Mouse (Mus musculus) forebrain, embryonic 11.5 days (tissue): Measurements from ENCODE around the gene Suox. TPM values are rescaled to one million over a fixed set of nuclear protein-coding genes. Genes with fewer than 3 reads are reported as not detected.

Experiments used
- ATAC-seq: fragments of 200-750 bp; cut with Nextera tagmentation; replicated peaks from 2 replicates; pipeline ENCODE4 v1.8.0; 2017; ENCODE audit warnings: moderate TSS enrichment; ENCODE audit not compliant: low FRiP score
- DNase-seq: peaks from one replicate; pipeline ENCODE4 v3.0.0-alpha.2; 2017; ENCODE audit warnings: low spot score
- H3K27ac ChIP-seq: fragments of 300-500 bp; sonication (generic); 2 replicates; pipeline ENCODE4 v1.5.1; 2014; ENCODE audit warnings: low read depth, low read length
- H3K27me3 ChIP-seq: fragments of 300-500 bp; sonication (generic); 2 replicates; pipeline ENCODE4 v1.6.1; 2014; ENCODE audit warnings: mild to moderate bottlenecking, low read length, mixed read lengths; ENCODE audit not compliant: control insufficient read depth, insufficient read depth
- H3K36me3 ChIP-seq: fragments of 300-500 bp; sonication (generic); 2 replicates; pipeline ENCODE4 v1.6.1; 2014; ENCODE audit warnings: mild to moderate bottlenecking, low read length, moderate library complexity, mixed read lengths; ENCODE audit not compliant: control insufficient read depth, insufficient read depth
- H3K4me1 ChIP-seq: fragments of 300-500 bp; sonication (generic); replicated peaks from 2 replicates; pipeline ENCODE4 v1.6.1; 2014; ENCODE audit warnings: low read length, mixed read lengths; ENCODE audit not compliant: control insufficient read depth, insufficient read depth
- H3K4me2 ChIP-seq: fragments of 300-500 bp; sonication (generic); 2 replicates; pipeline ENCODE4 v1.6.1; 2014; ENCODE audit warnings: low read depth, mild to moderate bottlenecking, low read length, moderate library complexity, mixed read lengths; ENCODE audit not compliant: severe bottlenecking
- H3K4me3 ChIP-seq: fragments of 300-500 bp; sonication (generic); 2 replicates; pipeline ENCODE4 v1.5.1; 2014; ENCODE audit warnings: low read depth, low read length
- H3K9ac ChIP-seq: fragments of 300-500 bp; sonication (generic); 2 replicates; pipeline ENCODE4 v1.6.1; 2014; ENCODE audit warnings: low read length
- H3K9me3 ChIP-seq: fragments of 300-500 bp; sonication (generic); 2 replicates; pipeline ENCODE4 v1.6.1; 2016; ENCODE audit warnings: low read length, mixed read lengths; ENCODE audit not compliant: control insufficient read depth
- WGBS: fragments of 180-500 bp; shearing (Covaris S2); extraction: QIAGEN DNeasy Blood & Tissue Kit; methylation state at CpG from one replicate; pipeline ENCODE4 v1.1.7; 2014; 5-methylcytosine and 5-hydroxymethylcytosine counted together
- polyA plus RNA-seq: library from polyadenylated mRNA; unstranded; fragments of >200 nt; fragmentation: Nextera tagmentation; extraction: Ambion mirVana; gene quantifications from 2 replicates; pipeline ENCODE4 v1.2.1, GENCODE M21; 2014

Gene Suox
- polyA plus RNA-seq, 1 experiment from 2014 or later, result 11.7 TPM

DNA sequence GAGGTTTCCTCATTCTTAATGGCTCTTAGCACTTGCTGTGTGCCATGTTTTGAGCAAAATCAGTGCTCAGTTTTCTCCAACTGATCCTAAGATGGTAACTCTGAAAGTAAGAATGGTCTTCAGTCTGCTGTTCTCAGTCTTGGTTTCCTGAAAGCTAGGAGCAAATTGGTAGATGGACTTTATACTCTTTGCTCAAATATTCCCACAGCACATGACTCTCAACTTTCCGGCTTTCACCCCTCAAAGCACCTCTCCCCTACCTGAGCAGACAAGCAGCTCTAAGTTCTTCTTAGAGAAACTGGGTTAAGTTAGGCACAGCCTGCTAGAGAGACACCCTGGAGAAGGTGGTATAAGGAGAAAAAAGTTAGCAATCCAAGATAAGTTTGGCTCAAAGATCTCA is 17.1 kb downstream of the Suox start:
- Histone ChIP-seq H3K27ac (no peak overlapping the region), H3K4me1 (no peaks in the 10 kb centered on the region), H3K9me3 (no peaks in the 10 kb centered on the region), H3K36me3 (no peaks in the 10 kb centered on the region), H3K27me3 (no peaks in the 10 kb centered on the region), H3K4me2 (no peak overlapping the region), H3K4me3 (no peak overlapping the region), H3K9ac (no peak overlapping the region)
- no peak for ATAC-seq
- DNase-seq, result no peak
- 86% methylated on average over 1 of the region's 1 CpGs for WGBS

- Histone ChIP-seq H3K4me2 (no peak overlapping the region), H3K9me3 (no peaks in the 10 kb centered on the region), H3K9ac (no peak overlapping the region), H3K27ac (no peak overlapping the region), H3K27me3 (no peaks in the 10 kb centered on the region), H3K4me1 (no peaks in the 10 kb centered on the region), H3K4me3 (no peak overlapping the region), H3K36me3 (no peaks in the 10 kb centered on the region)
- ATAC-seq, result no peak
- WGBS, result 88% methylated on average over 3 of the region's 3 CpGs
- DNase-seq, result no peak
Observed at GRCm38 (mm10) chr10:128655254-128655653, 18.6 kb downstream of the Suox start.

GRCm38 (mm10) chr10:128653866-128654265 is 20.0 kb downstream of the Suox start:
- Histone ChIP-seq H3K4me1 (no peaks in the 10 kb centered on the region), H3K4me2 (no peak overlapping the region), H3K9me3 (no peaks in the 10 kb centered on the region), H3K27me3 (no peaks in the 10 kb centered on the region), H3K36me3 (no peaks in the 10 kb centered on the region), H3K4me3 (no peak overlapping the region), H3K27ac (no peak overlapping the region), H3K9ac (no peak overlapping the region)
- DNase-seq, result no peak
- 75% methylated on average over 4 of the region's 4 CpGs for WGBS
- no peak for ATAC-seq

DNA sequence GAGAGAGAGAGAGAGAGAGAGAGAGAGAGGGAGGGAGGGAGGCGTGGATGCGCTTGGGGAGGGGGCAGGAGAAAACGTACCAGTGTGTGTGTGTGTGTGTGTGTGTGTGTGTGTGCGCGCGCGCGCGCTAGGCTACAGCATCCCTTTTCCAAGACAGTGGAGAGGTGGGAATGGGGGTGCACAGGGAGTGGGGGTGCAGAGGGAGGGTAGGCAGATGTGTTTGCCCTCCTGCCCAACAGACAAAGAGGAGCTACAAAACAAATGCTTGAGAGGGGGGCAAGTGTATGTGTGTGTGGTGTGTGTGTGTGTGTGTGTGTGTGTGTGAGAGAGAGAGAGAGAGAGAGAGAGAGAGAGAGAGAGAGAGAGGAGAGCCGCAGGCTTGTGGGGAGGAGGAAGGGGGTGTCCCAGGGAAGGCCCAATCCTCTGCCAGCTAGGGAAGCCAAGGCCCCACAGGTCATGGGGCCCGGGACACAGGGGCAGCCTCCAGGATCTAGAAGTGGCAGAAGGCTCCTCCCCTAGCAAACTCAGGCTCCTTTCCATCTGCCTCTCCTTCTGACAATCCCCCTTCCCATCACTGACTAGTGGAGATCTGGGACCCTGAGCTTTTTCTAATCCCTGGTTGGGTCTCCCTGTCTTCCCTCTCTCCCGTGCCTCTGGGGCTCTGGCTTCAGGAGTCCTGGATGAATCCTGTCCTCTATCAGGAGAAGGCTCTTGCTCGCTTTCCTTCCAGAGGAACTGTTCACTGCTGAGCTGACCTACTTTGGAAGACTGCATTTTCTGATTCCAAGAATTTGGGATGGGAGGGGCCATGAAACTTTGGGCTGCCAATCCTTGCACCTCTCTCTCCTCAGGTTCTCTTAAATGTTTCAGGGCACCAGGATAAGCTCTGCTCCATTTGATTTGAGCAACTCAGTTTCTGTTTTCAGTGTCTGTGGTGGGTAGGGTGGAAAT is 27.5 kb downstream of the Suox start:
- 9% methylated on average over 11 of the region's 13 CpGs for WGBS
- peak overlapping the region; percentile 41 for H3K9ac ChIP-seq
- peak overlapping the region; percentile 47 for H3K4me3 ChIP-seq
- peak; percentile 78 for DNase-seq
- H3K4me2 ChIP-seq, result peak overlapping the region; percentile 74
- no peaks in the 10 kb centered on the region for H3K27me3 ChIP-seq
- no peaks in the 10 kb centered on the region for H3K9me3 ChIP-seq
- peak; percentile 72 for ATAC-seq
- no peaks in the 10 kb centered on the region for H3K36me3 ChIP-seq
- H3K27ac ChIP-seq, result 0 out of 2 replicates have a peak overlapping the region, but pooled peaks have one; percentile 7
- H3K4me1 ChIP-seq, result peaks cover 10% of the 10 kb centered on the region; the same call in 1 of the 2 replicates

- no peaks in the 10 kb centered on the region for H3K9me3 ChIP-seq
- 4% methylated on average over 36 of the region's 36 CpGs for WGBS
- H3K4me1 ChIP-seq, result peaks cover 10% of the 10 kb centered on the region; the same call in 1 of the 2 replicates
- peak within 1 kb of the TSS; percentile 47 for H3K4me3 ChIP-seq
- H3K27me3 ChIP-seq, result no peaks in the 10 kb centered on the region
- peak within 1 kb of the TSS; percentile 74 for H3K9ac ChIP-seq
- H3K27ac ChIP-seq, result peak within 1 kb of the TSS; percentile 62
- peak within 1 kb of the TSS; percentile 74 for H3K4me2 ChIP-seq
- peak; percentile 80 for DNase-seq
- peak; percentile 73 for ATAC-seq
- H3K36me3 ChIP-seq, result no peaks in the 10 kb centered on the region
Observed at GRCm38 (mm10) chr10:128645111-128646011, 28.5 kb downstream of the Suox start, which contains the start of gene Ikzf4. TSS of gene Ikzf4 (minus strand) at chr10:128645991.

GRCm38 (mm10) chr10:128642749-128643148 is 31.1 kb downstream of the Suox start:
- H3K4me2 ChIP-seq, result no peak overlapping the region
- no peak for DNase-seq
- 86% methylated on average over 6 of the region's 6 CpGs for WGBS

DNA sequence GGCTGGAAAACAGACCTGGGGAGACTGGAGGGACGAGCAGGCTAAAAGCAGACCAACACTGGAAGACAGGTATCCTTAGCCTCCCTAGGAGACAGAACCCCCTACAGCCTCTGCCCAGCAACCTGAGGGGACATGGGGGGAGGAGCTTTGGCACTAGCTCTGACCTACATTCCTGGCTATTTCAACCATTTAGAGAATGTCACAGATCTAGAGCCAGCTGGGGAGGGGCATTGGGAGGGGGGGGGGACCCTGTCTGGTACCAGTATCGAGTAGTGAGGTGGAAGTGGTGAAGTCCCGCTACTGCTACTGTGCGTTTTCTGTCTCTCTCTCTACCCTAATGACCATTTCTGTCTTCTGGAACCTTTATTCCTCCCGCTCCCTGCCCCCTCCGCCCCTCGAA is 32.0 kb downstream of the Suox start:
- Histone ChIP-seq H3K36me3 (no peaks in the 10 kb centered on the region; the same call in 1 of the 2 replicates), H3K4me3 (no peak overlapping the region), H3K4me2 (no peak overlapping the region), H3K4me1 (peaks cover 13% of the 10 kb centered on the region), H3K9me3 (no peaks in the 10 kb centered on the region), H3K27ac (no peak overlapping the region), H3K9ac (no peak overlapping the region), H3K27me3 (no peaks in the 10 kb centered on the region)
- ATAC-seq (no peak), DNase-seq (no peak)
- WGBS, result 79% methylated on average over 7 of the region's 7 CpGs

More at GRCm38 (mm10) chr10:128642749-128643148, 31.1 kb downstream of the Suox start:
- ATAC-seq, result no peak
- Histone ChIP-seq H3K36me3 (no peaks in the 10 kb centered on the region; the same call in 1 of the 2 replicates), H3K4me1 (peaks cover 10% of the 10 kb centered on the region; the same call in 1 of the 2 replicates), H3K27ac (no peak overlapping the region), H3K27me3 (no peaks in the 10 kb centered on the region), H3K9me3 (no peaks in the 10 kb centered on the region), H3K4me3 (no peak overlapping the region), H3K9ac (no peak overlapping the region)

GRCm38 (mm10) chr10:128640891-128641290 is 33.0 kb downstream of the Suox start:
- no peaks in the 10 kb centered on the region; the same call in 1 of the 2 replicates for H3K36me3 ChIP-seq
- H3K9ac ChIP-seq, result no peak overlapping the region
- no peaks in the 10 kb centered on the region for H3K9me3 ChIP-seq
- no peaks in the 10 kb centered on the region for H3K27me3 ChIP-seq
- no peak for ATAC-seq
- H3K4me1 ChIP-seq, result peaks cover 8% of the 10 kb centered on the region
- no peak for DNase-seq
- no peak overlapping the region for H3K4me3 ChIP-seq
- H3K4me2 ChIP-seq, result no peak overlapping the region
- no peak overlapping the region for H3K27ac ChIP-seq
- 93% methylated on average over 15 of the region's 15 CpGs for WGBS
